Mouse (Mus musculus): ENCODE measurements around the gene Nfyc.

Nfyc gene

GRCm38 (mm10) chr4:120755299-120755698, 76.1 kb downstream of the Nfyc start:
- peak; percentile 85 for DNase-seq (ENCODE audit: low read depth)

- DNase-seq (ENCODE audit: low read depth) = no peak
Measured at GRCm38 (mm10) chr4:120749601-120750000, 81.8 kb downstream of the Nfyc start.

- no peak for DNase-seq (ENCODE audit: low read depth)
Measured at GRCm38 (mm10) chr4:120747941-120748866, 83.2 kb downstream of the Nfyc start, which contains the start of gene Kcnq4. Kcnq4 (minus strand) TSS chr4:120748612.

DNA sequence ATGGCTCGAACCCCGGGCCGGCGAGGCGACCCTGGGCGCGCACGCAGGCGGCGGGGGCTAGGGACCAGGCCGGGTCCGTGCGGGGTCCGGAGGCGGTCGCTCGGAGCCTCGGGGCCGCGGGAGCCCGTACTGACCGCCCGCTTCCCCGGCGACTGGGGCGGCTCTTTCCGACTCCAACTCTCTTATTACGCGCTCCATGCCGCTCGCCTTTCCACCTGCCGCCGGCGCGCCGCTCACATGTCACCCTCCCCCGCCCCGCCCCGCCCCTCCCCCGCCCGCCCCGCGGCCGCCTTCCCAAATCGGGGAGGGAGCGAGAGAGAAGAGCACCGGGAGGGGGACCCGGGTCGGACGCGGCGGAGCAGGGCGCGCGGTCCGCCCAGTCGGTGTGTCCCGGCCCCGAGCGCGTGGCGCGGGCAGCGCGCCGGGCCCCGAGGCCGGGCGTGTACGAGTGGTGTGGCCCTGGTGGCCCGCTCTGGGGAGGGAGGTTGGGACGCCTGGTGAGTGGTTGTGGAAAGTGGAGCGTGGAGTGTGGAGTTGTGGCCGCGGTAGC, 84.1 kb downstream of the Nfyc start:
- DNase-seq (ENCODE audit: low read depth) = no peak

GRCm38 (mm10) chr4:120746552-120747150, 84.7 kb downstream of the Nfyc start:
- DNase-seq (ENCODE audit: low read depth) = no peak

DNA sequence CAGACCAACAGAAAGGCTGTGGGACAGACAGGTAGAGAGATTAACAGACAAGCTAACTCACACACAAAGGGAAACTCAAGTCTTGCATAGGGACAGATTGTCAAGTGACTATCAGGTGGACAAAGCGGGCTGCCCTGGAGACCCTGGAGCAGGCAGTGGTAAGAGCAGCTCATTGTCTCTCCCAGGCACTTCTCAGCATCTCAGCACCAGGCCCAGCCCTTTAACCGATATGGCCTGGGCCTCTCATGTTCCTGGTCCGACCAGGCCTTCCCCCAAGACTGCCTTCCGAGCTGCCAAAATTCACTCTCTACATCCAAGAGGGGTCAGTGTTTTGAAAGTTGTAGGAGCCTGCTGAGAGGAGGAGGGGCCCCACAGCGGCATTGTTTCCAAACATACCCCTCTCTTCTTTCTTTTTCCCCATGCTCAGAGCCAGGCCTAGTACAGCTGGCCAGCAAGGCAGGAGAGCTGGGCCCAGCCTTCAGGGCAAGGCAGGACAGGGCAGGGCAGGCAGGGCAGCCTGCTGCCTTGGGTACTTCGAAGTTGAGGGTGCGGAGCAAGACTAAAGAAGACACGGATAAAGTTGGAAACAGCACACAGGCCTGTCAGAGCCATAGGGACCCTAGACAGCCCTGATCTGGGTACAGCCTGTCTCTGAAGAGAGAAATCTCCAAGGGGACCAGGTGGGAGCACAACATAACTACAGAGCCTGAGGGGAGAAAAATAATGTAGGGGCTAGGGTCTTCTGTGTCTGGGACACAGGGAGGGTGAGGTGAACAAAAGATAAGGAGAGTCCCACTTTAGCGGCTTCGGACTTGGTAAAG, 85.4 kb downstream of the Nfyc start:
- peak; percentile 17 for DNase-seq (ENCODE audit: low read depth)

GRCm38 (mm10) chr4:120743636-120744035, 87.7 kb downstream of the Nfyc start:
- no peak for DNase-seq (ENCODE audit: low read depth)

- DNase-seq (ENCODE audit: low read depth) = no peak
Measured at GRCm38 (mm10) chr4:120741303-120741702, 90.1 kb downstream of the Nfyc start.

- no peak for DNase-seq (ENCODE audit: low read depth)
Measured at GRCm38 (mm10) chr4:120734012-120734622, 97.3 kb downstream of the Nfyc start.

DNA sequence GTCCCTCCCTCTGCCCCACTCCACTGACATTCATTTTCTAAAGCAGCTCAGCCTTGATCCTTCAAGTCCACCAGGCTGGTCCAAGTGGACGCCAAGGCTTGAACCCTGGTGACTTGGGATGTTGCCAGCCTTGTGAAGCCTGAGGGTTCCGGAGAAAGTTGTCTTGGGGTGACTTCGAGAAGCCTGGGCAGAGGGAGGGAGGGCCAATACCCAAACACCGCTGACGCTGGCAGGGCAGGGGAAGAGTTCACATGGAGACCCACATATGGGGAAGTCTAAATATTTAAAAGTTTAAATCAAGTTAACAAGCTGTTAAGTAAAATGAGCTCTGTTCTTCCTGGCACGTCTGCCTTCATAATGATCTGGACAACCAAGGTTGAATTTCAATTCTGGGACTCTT, 98.6 kb downstream of the Nfyc start:
- no peak for DNase-seq (ENCODE audit: low read depth)

- no peak for DNase-seq (ENCODE audit: low read depth)
Measured at GRCm38 (mm10) chr4:120731030-120731644, 100.2 kb downstream of the Nfyc start.

DNA sequence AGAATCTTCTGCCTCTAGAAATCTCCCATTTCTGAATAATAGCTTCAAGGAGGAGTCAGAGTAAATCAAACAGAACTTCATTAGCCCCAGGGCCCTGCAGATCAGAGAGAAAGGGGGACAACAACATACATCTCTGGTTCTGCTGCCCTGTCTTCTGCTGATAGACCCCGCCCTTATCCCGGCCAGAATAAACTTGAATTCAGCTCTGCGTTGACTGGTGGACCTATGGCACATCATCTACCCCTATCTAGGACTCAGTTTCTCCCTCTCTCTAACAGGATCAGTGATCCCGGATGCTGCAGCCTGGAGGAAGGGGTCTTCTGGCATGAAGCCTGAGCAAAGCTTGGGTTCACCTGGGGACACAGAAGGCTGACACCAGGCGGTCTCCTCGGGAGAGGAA, 100.8 kb downstream of the Nfyc start:
- DNase-seq (ENCODE audit: low read depth) = no peak

DNA sequence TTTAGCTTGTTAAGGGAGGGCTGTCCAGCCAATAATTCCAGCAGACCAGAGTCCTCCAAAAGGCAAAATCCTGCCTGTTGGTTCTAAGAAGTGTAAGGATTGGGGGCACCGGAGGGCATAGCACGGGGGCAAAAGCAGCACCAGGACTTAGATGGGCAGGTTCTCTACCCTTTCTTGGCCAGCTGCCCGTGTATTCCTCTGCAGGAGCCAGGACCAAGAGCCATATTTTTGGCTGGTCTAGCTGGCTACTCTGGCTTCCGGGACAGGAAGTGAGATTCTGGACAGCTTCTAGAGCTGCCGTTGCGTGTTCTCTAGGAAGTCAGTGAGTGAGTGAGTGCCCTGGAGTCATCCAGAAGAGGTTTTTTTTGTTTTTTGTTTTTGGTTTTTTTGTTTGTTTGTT, 101.2 kb downstream of the Nfyc start:
- peak; percentile 45 for DNase-seq (ENCODE audit: low read depth)

DNA sequence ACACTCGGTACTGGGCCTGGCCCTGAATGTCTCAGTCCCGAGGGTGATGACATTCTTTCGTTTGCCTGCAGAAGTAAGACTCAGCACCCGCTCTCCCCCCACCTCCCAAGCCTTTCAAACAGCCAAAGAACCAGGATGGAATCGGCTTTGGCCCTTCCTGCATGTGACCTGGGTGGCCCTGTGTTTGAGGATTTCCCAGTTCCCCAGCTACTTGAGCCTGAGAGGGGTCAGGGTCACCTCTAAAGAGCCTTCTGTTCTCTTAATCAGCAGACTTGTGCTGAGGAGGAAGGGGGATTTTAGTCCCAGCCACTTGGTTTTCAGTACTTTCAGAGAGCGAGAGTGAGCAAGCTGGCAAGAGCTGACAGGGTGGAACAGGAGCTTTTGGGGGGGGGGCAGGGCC, 101.9 kb downstream of the Nfyc start:
- DNase-seq (ENCODE audit: low read depth) = no peak

DNA sequence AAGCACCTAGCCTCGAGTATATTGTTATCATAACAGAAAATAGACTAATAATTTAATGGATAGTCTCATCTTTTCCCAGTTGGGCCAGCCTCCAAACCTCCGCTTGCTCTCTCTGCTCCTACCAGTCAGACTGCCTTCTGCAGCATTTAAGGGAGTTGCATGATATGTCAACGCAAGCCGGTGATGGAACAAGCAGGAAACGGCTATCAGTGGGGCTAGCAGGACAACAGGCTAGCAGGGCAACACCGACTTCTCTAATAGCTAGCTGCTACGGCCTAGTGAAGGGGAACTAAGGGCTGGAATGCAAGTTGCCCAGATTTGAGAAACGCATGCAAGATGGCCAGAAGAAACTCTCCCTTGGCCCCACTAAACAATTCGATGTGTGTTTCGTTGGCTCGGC, 103.5 kb downstream of the Nfyc start:
- DNase-seq (ENCODE audit: low read depth) = no peak

DNA sequence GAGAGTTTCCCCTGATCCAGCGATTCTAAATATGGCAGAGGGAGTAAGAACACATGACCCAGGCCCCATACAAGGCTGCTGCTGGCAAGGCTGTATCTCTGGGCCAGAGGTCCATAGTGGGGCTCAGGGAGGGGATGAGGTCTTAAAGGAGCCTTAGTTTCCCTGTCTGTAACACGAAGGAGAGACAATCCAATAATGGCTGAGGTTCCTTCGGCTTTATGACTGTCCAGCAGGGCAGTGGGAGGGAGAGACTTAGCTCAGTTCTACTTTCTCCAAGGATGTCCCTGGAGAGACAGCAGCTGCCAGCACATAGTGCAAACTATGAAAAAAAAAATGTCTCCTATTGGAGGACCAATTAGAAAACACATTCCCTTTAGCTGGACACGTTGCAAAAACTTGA, 105.2 kb downstream of the Nfyc start:
- DNase-seq (ENCODE audit: low read depth) = peak; percentile 76

DNA sequence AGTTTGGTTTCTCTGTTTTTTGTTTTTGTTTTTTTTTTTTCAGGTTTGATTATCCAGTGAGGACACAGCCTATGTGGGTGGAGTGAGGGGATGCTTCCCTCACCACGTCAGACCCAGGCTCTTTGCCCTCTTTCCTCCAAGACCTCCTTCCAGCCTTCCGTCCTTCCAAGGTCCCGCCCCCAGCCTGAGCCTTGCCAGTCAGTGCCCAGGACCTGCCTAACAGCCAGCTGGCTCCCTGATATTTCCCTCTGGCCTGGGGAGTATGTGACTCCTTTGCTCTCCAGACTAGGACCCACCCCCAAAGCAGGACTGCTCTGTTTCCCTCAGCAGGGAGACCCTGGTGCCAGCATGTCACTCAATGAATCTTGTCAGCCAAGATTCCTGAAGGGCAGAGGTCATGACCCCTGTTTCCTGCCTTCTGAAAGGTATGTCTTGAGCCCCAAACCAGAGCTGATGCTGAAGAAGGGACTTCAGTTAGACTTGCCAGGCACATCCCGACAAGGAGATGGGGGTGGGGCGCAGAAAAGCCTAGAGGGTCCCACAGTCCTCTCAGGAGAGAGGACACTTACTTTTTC, 105.8 kb downstream of the Nfyc start:
- peak; percentile 68 for DNase-seq (ENCODE audit: low read depth)

DNA sequence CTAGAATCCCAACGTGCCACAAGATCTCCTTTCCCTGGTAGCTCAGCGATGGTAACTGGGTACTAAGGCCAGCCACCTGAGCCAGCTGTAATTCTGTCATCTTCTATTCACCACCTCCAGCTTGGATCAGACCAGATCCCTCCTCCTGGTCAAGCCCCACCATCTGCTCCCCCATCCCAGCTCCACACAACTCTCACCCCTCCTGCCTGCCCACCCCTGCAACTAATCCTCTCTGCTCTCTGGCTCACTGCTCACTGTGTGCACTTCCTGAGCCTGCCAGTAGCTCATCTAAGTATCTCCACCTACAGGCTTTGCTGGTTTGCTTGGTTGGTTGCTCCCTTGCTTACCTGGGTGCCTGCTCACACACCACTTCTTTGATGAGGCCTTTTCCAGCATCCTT, 109.8 kb downstream of the Nfyc start:
- DNase-seq (ENCODE audit: low read depth) = no peak

DNA sequence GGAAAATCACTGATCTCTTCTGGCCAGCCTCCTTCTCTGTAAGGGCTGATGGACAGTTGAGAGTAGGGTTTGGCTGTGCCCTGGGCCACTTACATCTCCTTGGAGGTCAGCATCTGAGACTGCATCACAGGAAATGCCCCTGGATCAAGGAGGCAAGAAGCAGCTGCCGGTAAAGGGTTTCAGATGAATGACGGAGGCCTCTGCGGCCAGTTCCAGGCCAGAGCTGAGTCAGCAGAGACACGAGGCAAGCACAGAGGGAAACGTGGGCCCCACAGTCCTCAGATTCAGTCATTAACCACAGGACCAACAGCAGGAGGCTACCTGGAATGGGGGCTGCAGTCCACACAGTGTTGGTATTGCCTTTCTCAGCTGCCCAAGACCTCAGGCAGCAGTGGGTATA, 112.2 kb downstream of the Nfyc start:
- peak; percentile 25 for DNase-seq (ENCODE audit: low read depth)

DNA sequence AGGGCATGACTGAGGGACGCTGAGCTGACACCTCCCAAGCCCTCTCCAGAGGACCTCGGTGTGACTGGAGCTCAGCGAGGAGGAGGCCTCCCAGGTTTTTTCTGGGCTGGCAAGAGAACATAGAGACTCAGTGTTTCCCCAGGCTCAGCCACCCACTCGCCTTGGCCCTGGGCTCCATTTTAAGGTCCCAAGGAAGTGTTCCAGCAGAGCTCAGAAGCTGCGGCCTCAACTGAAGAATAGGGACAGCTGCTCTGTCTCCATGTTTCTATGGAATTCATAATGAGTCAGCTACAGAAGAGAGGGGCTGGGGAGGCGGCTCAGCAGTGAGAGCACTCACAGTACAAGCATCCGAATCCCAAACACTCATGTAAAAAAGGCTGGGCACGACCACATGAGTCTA, 113.8 kb downstream of the Nfyc start:
- no peak for DNase-seq (ENCODE audit: low read depth)

DNA sequence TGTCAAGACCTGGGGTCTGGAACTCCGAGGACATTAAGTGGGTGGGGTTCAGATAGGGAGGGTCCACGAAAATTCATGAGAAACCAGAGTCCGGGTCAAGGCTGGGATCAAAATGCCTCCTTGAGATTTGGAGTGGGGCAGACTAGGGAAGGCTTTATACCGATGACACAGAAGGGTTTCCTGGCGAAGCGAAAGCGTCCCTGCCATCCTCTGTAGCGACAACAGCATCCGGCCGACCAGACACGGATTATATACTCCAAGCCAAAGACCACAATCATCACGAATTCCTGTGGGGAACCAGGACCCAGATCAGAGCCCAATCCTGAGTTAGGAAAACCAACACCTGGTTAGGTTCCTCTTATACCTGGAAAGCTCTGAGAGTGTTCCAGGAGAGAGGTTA, 114.6 kb downstream of the Nfyc start:
- no peak for DNase-seq (ENCODE audit: low read depth)

All from NIH3T3 (cell line).